Mouse (Mus musculus) hindbrain, postnatal 0 days (tissue): ENCODE data around the gene Spem2. TPM values are rescaled to one million over a fixed set of nuclear protein-coding genes. Genes with fewer than 3 reads are reported as not detected.

Experiments used
- ATAC-seq: fragments of 200-750 bp; cut with Nextera tagmentation; 2 replicates; pipeline ENCODE4 v1.8.0; 2017; ENCODE audit warnings: mild to moderate bottlenecking, moderate TSS enrichment, moderate library complexity
- DNase-seq: peaks from one replicate; pipeline ENCODE4 v3.0.0-alpha.2; 2015; ENCODE audit warnings: low spot score
- H3K27ac ChIP-seq: fragments of 300-500 bp; sonication (generic); 2 replicates; pipeline ENCODE4 v1.5.1; 2014; ENCODE audit warnings: mild to moderate bottlenecking
- H3K27me3 ChIP-seq: fragments of 300-500 bp; sonication (generic); 2 replicates; pipeline ENCODE4 v1.6.1; 2014; ENCODE audit warnings: low read length, mixed read lengths; ENCODE audit not compliant: insufficient read depth
- H3K36me3 ChIP-seq: fragments of 300-500 bp; sonication (generic); 2 replicates; pipeline ENCODE4 v1.6.1; 2014; ENCODE audit warnings: low read length, mixed read lengths; ENCODE audit not compliant: insufficient read depth
- H3K4me1 ChIP-seq: fragments of 300-500 bp; sonication (generic); 2 replicates; pipeline ENCODE4 v1.6.1; 2014; ENCODE audit warnings: antibody characterized with exemption, low read length, mixed read lengths; ENCODE audit not compliant: insufficient read depth
- H3K4me2 ChIP-seq: fragments of 300-500 bp; sonication (generic); 2 replicates; pipeline ENCODE4 v1.6.1; 2014; ENCODE audit warnings: low read depth, mild to moderate bottlenecking, low read length, moderate library complexity, mixed read lengths
- H3K4me3 ChIP-seq: fragments of 300-500 bp; sonication (generic); 2 replicates; pipeline ENCODE4 v1.5.1; 2014; ENCODE audit warnings: low read length
- H3K9ac ChIP-seq: fragments of 300-500 bp; sonication (generic); replicated peaks from 2 replicates; pipeline ENCODE4 v1.6.1; 2014; ENCODE audit warnings: mild to moderate bottlenecking, low read length, moderate library complexity, mixed read lengths
- H3K9me3 ChIP-seq: fragments of 300-500 bp; sonication (generic); 2 replicates; pipeline ENCODE4 v1.6.1; 2016; ENCODE audit warnings: low read length, mixed read lengths
- CTCF ChIP-seq: IDR thresholded peaks from 2 replicates; pipeline ENCODE4 v1.5.1; 2016; ENCODE audit warnings: antibody characterized with exemption, control low read depth, low read depth
- WGBS: fragments of 180-500 bp; shearing (Covaris S2); extraction: QIAGEN DNeasy Blood & Tissue Kit; methylation state at CpG from one replicate; pipeline ENCODE4 v1.1.7; 2014; 5-methylcytosine and 5-hydroxymethylcytosine counted together
- polyA plus RNA-seq: library from polyadenylated mRNA; unstranded; fragments of >200 nt; fragmentation: Nextera tagmentation; extraction: Ambion mirVana; gene quantifications from 2 replicates; pipeline ENCODE4 v1.2.1, GENCODE M21; 2015
- total RNA-seq: library from RNA; depleted of rRNA; stranded (reverse); fragments of >200 nt; gene quantifications from 2 replicates; pipeline ENCODE4 v1.2.3, GENCODE M21; 2014

Spem2 gene
- total and polyA plus RNA-seq, 2 experiments from 2014 or later = not detected

- Histone ChIP-seq H3K9me3 (no peaks in the 10 kb centered on the region), H3K4me2 (peak within 1 kb of the TSS; percentile 64), H3K27ac (no peak within 1 kb of the TSS), H3K4me3 (peak within 1 kb of the TSS; percentile 39), H3K36me3 (no peaks in the 10 kb centered on the region), H3K27me3 (no peaks in the 10 kb centered on the region), H3K4me1 (peaks cover 14% of the 10 kb centered on the region), H3K9ac (peak within 1 kb of the TSS; percentile 25; the same call in 1 of the 2 replicates)
- DNase-seq (peak; percentile 95), ATAC-seq (peak; percentile 92)
- TF ChIP-seq CTCF = no peak
- WGBS = 2% methylated on average over 52 of the region's 52 CpGs
Measured at GRCm38 (mm10) chr11:69795168-69795982, 22.9 kb downstream of the Spem2 start, which contains the start of gene Chrnb1. TSS of gene Chrnb1 (minus strand) at chr11:69795943.

DNA sequence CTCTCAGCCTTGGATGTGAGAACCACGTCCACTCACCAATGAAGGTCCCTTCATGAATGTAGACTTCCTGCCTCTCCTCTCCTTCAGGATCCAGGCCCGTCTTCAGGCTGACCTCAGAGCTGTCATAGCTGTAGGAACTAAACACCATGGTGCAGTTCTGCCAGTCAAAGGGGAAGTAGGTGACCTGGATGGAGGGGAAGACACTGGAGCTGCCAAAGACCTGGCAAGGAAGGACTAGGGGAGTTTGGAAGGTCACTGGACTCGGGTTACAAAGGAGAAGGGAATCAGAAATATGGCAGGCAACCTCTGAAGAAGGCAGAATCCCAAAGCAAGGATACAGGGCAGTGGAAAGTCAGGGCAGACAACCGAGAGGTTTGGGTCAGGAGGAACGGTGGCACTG lies 24.8 kb downstream of the Spem2 start:
- no peaks in the 10 kb centered on the region for H3K36me3 ChIP-seq
- no peak overlapping the region for H3K4me2 ChIP-seq
- DNase-seq = no peak
- no peaks in the 10 kb centered on the region for H3K27me3 ChIP-seq
- 68% methylated on average over 5 of the region's 5 CpGs for WGBS
- no peak for TF ChIP-seq CTCF
- H3K4me3 ChIP-seq = no peak overlapping the region
- ATAC-seq = no peak
- H3K9ac ChIP-seq = no peak overlapping the region
- no peak overlapping the region for H3K27ac ChIP-seq
- H3K9me3 ChIP-seq = no peaks in the 10 kb centered on the region
- no peaks in the 10 kb centered on the region for H3K4me1 ChIP-seq

GRCm38 (mm10) chr11:69791420-69791819 lies 26.8 kb downstream of the Spem2 start:
- TF ChIP-seq CTCF = no peak
- WGBS = 62% methylated on average over 5 of the region's 5 CpGs
- DNase-seq = no peak
- no peak for ATAC-seq
- Histone ChIP-seq H3K4me1 (no peaks in the 10 kb centered on the region), H3K27ac (no peak overlapping the region), H3K9me3 (no peaks in the 10 kb centered on the region), H3K4me2 (no peak overlapping the region), H3K36me3 (no peaks in the 10 kb centered on the region), H3K4me3 (no peak overlapping the region), H3K27me3 (no peaks in the 10 kb centered on the region), H3K9ac (no peak overlapping the region)

DNA sequence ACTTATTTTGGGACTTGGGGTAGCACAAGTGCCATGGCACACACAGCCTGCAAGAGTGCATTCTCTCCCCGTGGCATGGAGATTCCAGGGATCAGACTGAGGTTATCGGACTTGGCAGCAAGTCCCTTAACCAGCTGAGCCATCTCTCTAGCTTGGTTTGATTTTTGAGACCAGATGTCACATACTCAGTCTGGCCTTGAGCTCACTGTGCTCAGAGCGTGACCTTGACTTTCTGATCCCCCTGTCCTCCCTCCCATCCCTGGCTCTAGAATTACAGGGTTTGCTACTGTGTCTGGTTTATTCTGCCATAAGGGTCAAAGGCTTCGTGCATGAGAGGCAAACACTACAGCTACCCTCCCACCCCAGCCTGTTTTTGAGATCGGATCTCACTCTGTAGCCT lies 28.8 kb downstream of the Spem2 start:
- ATAC-seq (no peak), DNase-seq (no peak)
- Histone ChIP-seq H3K36me3 (no peaks in the 10 kb centered on the region), H3K4me1 (no peaks in the 10 kb centered on the region), H3K4me2 (no peak overlapping the region), H3K9me3 (no peaks in the 10 kb centered on the region), H3K9ac (0 out of 2 replicates have a peak overlapping the region, but pooled peaks have one; percentile 28), H3K27ac (no peak overlapping the region), H3K27me3 (no peaks in the 10 kb centered on the region), H3K4me3 (no peak overlapping the region)
- TF ChIP-seq CTCF = no peak
- WGBS = 60% methylated on average over 5 of the region's 5 CpGs

GRCm38 (mm10) chr11:69787306-69787705 lies 31.0 kb downstream of the Spem2 start:
- no peaks in the 10 kb centered on the region for H3K4me1 ChIP-seq
- DNase-seq = no peak
- ATAC-seq = no peak
- no peak overlapping the region for H3K4me2 ChIP-seq
- H3K36me3 ChIP-seq = no peaks in the 10 kb centered on the region
- 80% methylated on average over 5 of the region's 5 CpGs for WGBS
- H3K27ac ChIP-seq = no peak overlapping the region
- H3K9ac ChIP-seq = no peak overlapping the region
- no peaks in the 10 kb centered on the region for H3K27me3 ChIP-seq
- no peaks in the 10 kb centered on the region for H3K9me3 ChIP-seq
- H3K4me3 ChIP-seq = no peak overlapping the region
- no peak for TF ChIP-seq CTCF

GRCm38 (mm10) chr11:69784793-69785272 lies 33.4 kb downstream of the Spem2 start:
- Histone ChIP-seq H3K4me2 (0 out of 2 replicates have a peak overlapping the region, but pooled peaks have one; percentile 11), H3K36me3 (no peaks in the 10 kb centered on the region), H3K4me3 (no peak overlapping the region), H3K9ac (no peak overlapping the region), H3K27ac (no peak overlapping the region), H3K4me1 (no peaks in the 10 kb centered on the region), H3K27me3 (no peaks in the 10 kb centered on the region), H3K9me3 (no peaks in the 10 kb centered on the region)
- no peak for ATAC-seq
- 44% methylated on average over 15 of the region's 15 CpGs for WGBS
- TF ChIP-seq CTCF = no peak
- no peak for DNase-seq

GRCm38 (mm10) chr11:69781828-69782227 lies 36.4 kb downstream of the Spem2 start:
- Histone ChIP-seq H3K27ac (no peak overlapping the region), H3K27me3 (no peaks in the 10 kb centered on the region), H3K4me3 (no peak overlapping the region), H3K36me3 (peaks cover 8% of the 10 kb centered on the region; the same call in 1 of the 2 replicates), H3K4me1 (no peaks in the 10 kb centered on the region), H3K4me2 (no peak overlapping the region), H3K9ac (no peak overlapping the region), H3K9me3 (no peaks in the 10 kb centered on the region)
- DNase-seq = no peak
- TF ChIP-seq CTCF = no peak
- 27% methylated on average over 4 of the region's 4 CpGs for WGBS
- ATAC-seq = no peak
